Mouse (Mus musculus) heart, postnatal 4 days (tissue): ENCODE data around the gene Lexm. TPM values are rescaled to one million over a fixed set of nuclear protein-coding genes. Genes with fewer than 3 reads are reported as not detected.
A peak's percentile ranks its signal among the peaks of the same experiment; 100 is the strongest.

Experiments used
- DNase-seq: peaks from one replicate; pipeline ENCODE4 v3.0.0; 2021
- total RNA-seq, 2 experiments: library from RNA; stranded (reverse); gene quantifications; 2 replicates each; pipeline ENCODE4 v1.2.3; 2021

Gene Lexm
- total RNA-seq, 2 experiments from 2014 or later = not detected

DNA sequence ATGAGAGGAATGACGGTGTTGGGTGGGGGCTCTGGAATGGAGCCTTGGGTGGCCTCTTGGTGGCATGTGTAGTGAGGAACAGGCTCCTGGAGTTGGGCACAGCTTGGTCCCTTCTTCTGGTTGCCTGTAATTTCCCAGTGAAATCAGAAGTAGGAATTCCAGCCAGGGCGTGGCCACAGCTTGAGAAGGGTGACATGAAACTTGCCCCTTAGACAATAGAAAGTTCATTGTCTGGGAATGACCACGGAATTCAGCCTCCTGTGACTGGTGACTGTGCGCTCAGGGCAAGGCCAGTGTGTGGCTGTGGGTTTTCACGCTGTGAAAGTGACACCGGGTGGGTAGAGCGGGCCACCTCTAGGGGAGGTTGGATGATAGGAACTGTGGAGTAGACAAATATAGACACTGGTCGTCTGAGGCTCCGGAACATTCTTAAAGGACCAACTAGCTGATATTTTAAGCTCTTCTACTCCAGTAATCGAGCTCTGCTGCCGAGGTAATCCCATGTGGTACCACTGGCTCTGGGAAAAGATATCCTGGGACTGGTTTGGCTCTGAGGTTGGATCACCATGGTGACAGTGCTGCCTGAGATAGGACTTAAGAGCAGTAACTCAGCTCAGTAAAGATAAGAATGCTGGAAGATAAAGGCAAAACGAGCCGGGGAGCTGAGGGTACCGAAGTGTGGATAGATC is 35.7 kb downstream of the Lexm start:
- peak; percentile 24 for DNase-seq

DNA sequence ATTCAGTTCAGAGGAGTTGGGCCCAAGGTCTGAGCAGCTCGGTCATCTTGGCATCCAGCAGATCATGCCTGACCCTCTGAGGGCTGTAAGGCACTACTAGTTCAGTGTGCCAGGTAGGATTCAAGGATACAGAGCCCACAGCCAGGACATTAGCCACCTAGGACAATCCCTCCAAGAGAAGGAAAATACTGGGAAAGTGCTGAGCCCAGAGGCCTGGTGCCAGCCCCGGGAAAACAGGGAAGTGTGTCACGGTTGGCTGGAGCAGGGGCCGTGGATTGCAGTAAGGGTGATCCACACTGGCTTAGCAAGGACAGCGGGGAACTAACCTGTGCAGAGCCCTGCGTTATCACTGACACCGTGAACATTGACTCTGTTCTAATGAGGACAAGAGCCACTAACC is 39.5 kb downstream of the Lexm start:
- DNase-seq = no peak

- no peak for DNase-seq
These were observed 42.0 kb downstream of the Lexm start for GRCm38 (mm10) chr4:106575022-106575421.

- no peak for DNase-seq
These were observed 45.8 kb downstream of the Lexm start for GRCm38 (mm10) chr4:106571081-106571724.

GRCm38 (mm10) chr4:106569680-106570079 is 47.4 kb downstream of the Lexm start:
- no peak for DNase-seq

DNA sequence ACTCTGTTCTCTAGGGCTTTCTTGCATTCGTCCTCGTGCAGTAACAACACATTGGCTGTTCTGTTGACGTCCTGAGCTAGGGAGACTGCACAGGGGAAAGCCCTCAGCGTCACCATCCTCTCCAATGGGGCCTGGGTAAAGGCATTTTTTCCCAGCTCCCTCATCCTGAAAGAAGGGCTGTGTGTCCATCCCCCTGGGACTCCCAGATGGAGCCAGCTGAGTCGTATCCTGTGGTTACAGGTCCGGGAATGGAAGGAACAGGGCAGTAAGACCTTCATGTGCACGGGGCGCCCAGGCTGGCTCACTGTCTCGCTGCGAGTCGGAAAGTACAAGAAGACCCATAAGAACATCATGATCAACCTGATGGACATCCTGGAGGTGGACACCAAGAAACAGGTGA is 52.9 kb downstream of the Lexm start:
- DNase-seq = no peak

DNA sequence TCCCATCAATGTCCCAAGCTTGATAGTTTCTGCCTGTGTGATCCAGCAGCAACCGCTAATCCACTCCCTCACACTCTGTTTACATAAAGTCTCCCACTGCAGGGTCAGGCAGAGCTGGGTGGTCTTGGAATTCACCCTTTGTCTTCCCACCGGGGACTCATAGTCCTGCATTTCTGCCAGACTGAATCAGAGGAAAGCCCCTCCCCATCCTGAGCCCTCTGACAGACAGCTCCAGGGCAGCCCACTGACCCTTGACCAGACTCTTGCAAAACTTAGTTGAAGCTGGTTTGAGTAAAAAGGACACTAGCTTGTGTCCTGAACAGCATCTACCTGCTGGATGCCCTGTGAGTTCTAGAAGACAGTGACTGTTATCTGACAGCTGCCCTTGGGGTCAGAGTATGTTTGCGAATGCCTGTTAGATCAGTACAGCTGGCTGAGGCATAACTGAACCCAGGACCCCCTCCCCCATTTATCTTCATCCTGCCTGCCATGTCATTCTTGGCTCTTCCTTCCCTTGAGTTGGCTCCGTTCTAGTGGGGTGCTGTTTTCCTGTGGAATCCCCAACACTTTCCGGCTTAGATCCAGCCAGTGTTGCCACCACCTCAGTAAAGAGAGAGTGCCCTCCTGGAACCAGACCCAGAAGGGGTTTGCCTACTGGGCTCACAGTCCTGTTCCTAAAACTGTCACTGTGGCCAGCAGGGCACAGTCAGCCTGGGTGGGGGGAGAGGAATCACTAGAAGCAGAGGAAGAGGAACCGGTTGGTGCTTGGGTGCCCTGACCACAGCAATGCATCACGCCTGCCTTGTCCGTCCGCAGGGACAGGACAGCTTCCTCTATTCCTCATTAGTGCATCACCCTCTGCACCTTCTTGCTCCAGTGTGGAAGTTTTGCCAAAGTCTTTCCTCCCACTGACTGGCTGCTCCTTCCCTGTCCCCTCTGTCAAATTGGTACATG is 53.9 kb downstream of the Lexm start:
- DNase-seq = no peak

DNA sequence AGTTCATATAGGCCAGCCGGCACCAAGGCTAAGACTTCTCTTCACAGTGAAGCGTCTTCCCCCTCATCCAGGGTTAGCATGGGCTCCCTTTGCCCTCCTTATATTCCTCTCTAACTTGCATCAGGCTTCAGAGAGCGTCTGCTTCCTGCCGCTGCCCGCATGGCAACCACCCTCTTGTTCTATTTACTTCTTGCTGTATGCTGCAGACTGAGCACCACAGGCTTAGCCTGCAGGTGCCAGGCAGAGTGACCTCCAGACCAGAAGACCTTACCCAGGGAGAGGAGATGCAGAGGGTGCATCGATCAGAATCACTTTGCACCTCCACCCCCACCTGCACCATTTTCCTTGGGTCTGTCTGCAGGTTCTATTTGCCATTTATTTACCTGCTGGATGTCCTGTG is 55.0 kb downstream of the Lexm start:
- DNase-seq = no peak

GRCm38 (mm10) chr4:106560846-106561781 is 55.9 kb downstream of the Lexm start, which contains the start of gene Dhcr24:
Dhcr24 (plus strand) TSS chr4:106561038.
- peak; percentile 94 for DNase-seq

DNA sequence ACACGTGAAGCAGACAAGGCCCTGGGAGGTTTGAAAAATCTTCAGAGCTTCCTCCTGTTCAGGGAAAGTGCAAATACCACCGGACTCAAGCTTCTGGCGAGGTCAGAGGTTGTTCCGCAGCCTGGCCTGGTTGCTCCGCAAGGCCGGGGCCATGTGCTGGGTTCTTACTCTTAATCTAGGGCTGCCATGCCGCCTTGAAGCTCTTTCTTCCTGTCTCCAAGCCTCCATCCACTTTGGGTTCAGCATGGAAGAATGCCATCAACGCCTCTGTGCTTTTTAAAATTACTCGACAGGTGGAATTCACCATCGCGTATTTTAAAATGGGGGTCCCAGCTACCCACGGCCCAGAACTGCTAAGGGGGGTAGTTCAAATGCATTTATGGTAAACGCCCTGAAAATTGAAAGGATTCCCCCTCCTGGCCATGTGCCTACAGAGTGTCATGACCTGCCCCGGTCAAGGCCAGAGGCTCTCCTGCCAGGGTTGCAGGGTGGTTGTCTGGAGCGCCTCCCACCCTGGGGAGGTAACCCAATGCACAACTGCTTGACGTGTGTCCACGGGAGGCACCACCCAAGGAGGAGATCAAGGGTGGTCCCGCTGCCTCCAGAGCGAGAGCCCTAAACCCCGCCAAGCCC is 56.7 kb downstream of the Lexm start:
- DNase-seq = no peak

DNA sequence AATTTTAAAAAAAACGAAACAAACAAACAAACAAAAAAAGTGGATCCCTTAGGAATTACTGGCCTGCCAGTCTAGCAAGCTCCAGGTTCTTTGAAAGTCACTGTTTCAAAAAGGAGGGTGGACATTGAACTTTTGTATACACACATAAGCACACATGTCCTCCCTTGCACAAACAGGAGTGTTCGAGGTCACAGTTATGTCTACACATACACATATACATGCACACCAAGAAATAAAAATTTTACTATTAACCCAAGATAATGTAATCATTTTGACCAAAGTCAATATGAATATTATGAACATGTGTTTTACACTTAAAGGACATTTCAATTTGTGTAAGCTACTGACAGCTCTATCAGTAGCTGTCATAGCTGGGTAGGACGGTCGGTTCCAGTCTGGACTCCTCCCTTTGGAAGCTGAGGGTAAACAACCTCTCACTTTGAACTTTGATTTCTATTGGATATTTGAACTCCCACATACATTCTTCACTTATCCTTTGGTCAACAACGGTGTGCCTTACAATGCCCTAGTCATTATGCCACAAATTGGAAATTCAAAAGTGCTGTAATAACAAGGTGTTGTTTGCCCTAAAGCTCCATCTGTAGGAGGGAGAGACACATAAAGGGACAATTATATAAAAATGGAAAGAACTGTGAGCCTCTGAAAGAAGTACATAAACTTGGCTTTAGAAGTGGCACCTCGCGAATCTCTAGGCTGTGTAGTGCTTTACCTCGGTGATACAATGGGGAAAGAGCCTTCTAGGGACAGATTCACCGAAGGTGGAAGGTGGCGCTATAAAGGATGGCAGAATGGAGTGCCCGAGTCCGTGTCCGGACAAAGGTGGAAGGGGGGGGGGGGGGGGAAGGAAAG is 57.5 kb downstream of the Lexm start:
- DNase-seq = no peak

DNA sequence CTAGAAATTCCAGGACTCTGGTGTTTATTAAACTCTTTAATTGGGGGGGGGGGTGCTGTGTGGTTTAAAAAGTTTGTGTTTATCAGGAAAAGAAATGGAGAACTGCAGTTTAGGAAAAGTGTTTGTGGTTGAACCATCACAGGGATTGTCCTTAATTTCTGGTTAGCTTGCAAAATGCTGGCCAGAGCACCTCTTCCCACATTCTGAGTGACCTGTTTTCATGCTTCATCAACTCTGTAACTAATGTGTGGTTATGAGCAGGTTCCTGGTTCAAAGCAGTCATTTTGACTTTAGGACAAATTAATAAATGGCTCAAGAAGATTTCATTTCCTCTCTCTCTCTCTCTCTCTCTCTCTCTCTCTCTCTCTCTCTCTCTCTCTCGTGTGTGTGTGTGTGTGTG is 59.1 kb downstream of the Lexm start:
- no peak for DNase-seq

GRCm38 (mm10) chr4:106557262-106557661 is 59.8 kb downstream of the Lexm start:
- no peak for DNase-seq

- DNase-seq = no peak
These were observed 66.4 kb downstream of the Lexm start for GRCm38 (mm10) chr4:106550516-106551166.

DNA sequence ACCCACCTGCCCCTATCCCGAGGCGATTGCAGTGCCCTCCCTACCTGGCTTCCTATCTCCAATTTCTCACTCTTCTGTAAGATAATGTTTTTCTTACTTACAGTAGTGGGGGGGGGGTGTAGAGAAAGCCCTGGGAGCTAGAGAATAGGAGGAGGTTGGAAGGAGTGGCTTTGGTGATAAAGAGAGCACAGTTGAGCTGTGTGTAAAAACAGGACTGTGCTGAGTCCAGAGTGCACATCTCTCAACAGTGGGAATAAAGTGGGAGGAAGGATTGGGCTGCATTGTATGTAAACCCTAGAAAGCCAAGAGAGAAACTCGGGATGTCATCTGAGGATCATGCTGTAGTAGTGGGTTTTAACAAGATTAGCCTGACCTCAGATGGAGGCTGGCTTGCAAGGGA is 68.9 kb downstream of the Lexm start:
- no peak for DNase-seq

GRCm38 (mm10) chr4:106546896-106547295 is 70.1 kb downstream of the Lexm start:
- DNase-seq = no peak

DNA sequence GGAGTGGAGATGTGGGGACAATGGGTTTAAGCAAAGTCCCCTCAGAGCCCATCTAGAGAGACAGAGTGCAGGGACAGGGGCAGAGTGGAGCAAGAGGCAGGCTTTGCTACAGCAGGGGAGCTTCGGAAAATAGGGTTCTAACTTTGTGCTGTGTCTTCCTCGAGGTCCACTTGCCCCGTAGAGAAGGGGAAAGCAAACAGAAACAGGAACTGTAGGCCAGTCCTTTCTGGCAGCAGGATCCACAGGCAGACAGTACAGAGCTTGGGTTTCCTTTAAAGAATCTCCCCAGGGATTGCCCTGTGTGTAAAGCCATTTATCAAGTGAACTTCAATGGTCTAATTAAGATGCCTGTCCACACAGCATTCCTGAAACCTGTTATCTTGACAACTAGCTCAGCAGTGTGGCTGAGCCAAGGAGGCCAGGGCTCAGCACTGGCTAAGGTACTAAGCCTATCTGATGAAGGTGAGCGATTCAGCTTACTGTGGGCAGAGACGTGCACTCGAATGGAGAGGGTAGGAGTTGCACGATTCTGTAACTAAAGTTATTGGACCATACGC is 71.1 kb downstream of the Lexm start:
- no peak for DNase-seq

- DNase-seq = no peak
These were observed 74.8 kb downstream of the Lexm start for GRCm38 (mm10) chr4:106542211-106542610.

GRCm38 (mm10) chr4:106541491-106541890 is 75.5 kb downstream of the Lexm start:
- DNase-seq = no peak
